Mouse (Mus musculus) brain, embryonic 14.5 days (tissue): ENCODE measurements around the gene Tbxas1.

Experiments used
- CTCF ChIP-seq: fragments of 200-500 bp; IDR thresholded peaks from 2 replicates; pipeline ENCODE4 v1.5.1; 2012; ENCODE audit warnings: inconsistent platforms, mild to moderate bottlenecking, moderate library complexity, borderline replicate concordance; ENCODE audit not compliant: insufficient read depth, insufficient read length; ENCODE audit errors: extremely low read depth
- POLR2A ChIP-seq: fragments of 200-500 bp; IDR thresholded peaks from 2 replicates; pipeline ENCODE4 v1.6.1; 2012; ENCODE audit warnings: mild to moderate bottlenecking, inconsistent platforms, borderline replicate concordance; ENCODE audit not compliant: poor library complexity, insufficient read depth, insufficient read length, severe bottlenecking; ENCODE audit errors: extremely low read depth

DNA sequence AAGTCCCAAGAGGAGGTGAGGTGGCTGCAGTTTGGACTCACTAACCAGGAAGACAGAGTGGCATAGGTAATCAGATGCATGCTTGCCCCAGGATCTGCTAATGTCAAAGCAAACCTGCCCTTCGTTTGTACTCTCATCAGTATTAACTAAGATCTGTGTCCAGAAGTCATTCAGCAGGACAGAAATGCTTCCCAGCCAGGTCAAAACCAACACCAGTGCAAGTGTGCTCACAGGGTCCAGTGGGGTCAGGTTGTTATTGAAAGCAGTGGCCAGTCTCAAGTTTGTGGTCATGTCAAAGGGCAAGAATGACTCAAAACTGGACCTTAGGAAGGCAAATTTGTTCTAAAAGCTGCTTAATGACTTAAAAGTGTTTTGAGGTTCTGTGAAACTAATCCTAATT, 8.8 kb upstream of the Tbxas1 start:
- no peak for TF ChIP-seq CTCF
- no peak for TF ChIP-seq POLR2A
